Mouse (Mus musculus) stomach, embryonic 14.5 days (tissue): ENCODE measurements at regions not wholly inside any gene's neighbourhood (a gene's known extent, or its start where the extent isn't known, plus 50 kb on each side); places are given as distances from the start of the nearest gene placed in this dataset.

Source experiments
- ATAC-seq: fragments of 200-750 bp; cut with Nextera tagmentation; 2 replicates; pipeline ENCODE4 v1.8.0; 2017; ENCODE audit warnings: low read depth, moderate TSS enrichment; ENCODE audit not compliant: insufficient number of reproducible peaks, insufficient read depth, low FRiP score
- H3K27ac ChIP-seq: fragments of 300-500 bp; sonication (generic); 2 replicates; pipeline ENCODE4 v1.5.1; 2014; ENCODE audit warnings: mild to moderate bottlenecking, low read length, moderate library complexity, mixed read lengths
- H3K27me3 ChIP-seq: fragments of 300-500 bp; sonication (generic); 2 replicates; pipeline ENCODE4 v1.6.1; 2014; ENCODE audit warnings: low read length, control low read depth, mixed read lengths; ENCODE audit not compliant: control insufficient read depth, insufficient read depth
- H3K36me3 ChIP-seq: fragments of 300-500 bp; sonication (generic); 2 replicates; pipeline ENCODE4 v1.6.1; 2014; ENCODE audit warnings: mild to moderate bottlenecking, control low read depth, low read length, moderate library complexity, mixed read lengths; ENCODE audit not compliant: control insufficient read depth, insufficient read depth
- H3K4me1 ChIP-seq: fragments of 300-500 bp; sonication (generic); 2 replicates; pipeline ENCODE4 v1.6.1; 2014; ENCODE audit warnings: low read length, control low read depth, mixed read lengths; ENCODE audit not compliant: control insufficient read depth, insufficient read depth
- H3K4me2 ChIP-seq: fragments of 300-500 bp; sonication (generic); replicated peaks from 2 replicates; pipeline ENCODE4 v1.6.1; 2014; ENCODE audit warnings: low read depth, low read length, control low read depth
- H3K4me3 ChIP-seq: fragments of 300-500 bp; sonication (generic); 2 replicates; pipeline ENCODE4 v1.5.1; 2014; ENCODE audit warnings: low read depth, low read length, control low read depth
- H3K9ac ChIP-seq: fragments of 300-500 bp; sonication (generic); replicated peaks from 2 replicates; pipeline ENCODE4 v1.6.1; 2014; ENCODE audit warnings: low read depth, mild to moderate bottlenecking, control low read depth, low read length, moderate library complexity, mixed read lengths
- H3K9me3 ChIP-seq: fragments of 300-500 bp; sonication (generic); 2 replicates; pipeline ENCODE4 v1.6.1; 2016; ENCODE audit warnings: low read depth, low read length, control low read depth; ENCODE audit not compliant: control insufficient read depth
- WGBS: fragments of 180-500 bp; shearing (Covaris S2); extraction: QIAGEN DNeasy Blood & Tissue Kit; methylation state at CpG from one replicate; pipeline ENCODE4 v1.1.7; 2014; 5-methylcytosine and 5-hydroxymethylcytosine counted together

DNA sequence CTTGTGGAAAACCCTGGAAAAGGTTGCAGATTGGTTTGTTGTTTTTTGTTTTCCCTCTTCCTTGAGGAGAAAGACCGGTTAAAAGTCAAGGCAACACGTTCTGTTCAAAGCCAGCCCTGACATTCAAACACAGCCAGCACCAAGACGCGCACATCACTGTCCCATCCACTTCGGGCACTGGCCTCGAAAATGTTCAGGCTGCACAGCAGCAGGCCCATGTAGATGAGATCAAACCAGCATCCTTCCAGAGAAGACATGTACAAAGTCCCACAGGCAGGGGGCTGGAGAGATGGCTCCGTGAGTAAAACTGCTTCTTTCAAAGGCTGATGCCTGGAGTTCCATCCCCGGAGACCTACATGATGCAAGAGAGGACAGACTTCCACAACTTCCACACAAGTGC is 68.4 kb upstream of the Ak4 start:
- H3K36me3 ChIP-seq: peaks cover 4% of the 10 kb centered on the region; the same call in 1 of the 2 replicates
- no peak for ATAC-seq
- no peaks in the 10 kb centered on the region for H3K9me3 ChIP-seq
- H3K27ac ChIP-seq: no peak overlapping the region
- WGBS: 89% methylated on average over 8 of the region's 8 CpGs
- no peak overlapping the region for H3K4me2 ChIP-seq
- no peak overlapping the region for H3K4me3 ChIP-seq
- H3K4me1 ChIP-seq: peaks cover 12% of the 10 kb centered on the region; the same call in 1 of the 2 replicates
- H3K27me3 ChIP-seq: no peaks in the 10 kb centered on the region
- no peak overlapping the region for H3K9ac ChIP-seq

GRCm38 (mm10) chr4:101350222-101350621 is 68.9 kb upstream of the Ak4 start:
- no peak overlapping the region for H3K27ac ChIP-seq
- 91% methylated on average over 3 of the region's 3 CpGs for WGBS

DNA sequence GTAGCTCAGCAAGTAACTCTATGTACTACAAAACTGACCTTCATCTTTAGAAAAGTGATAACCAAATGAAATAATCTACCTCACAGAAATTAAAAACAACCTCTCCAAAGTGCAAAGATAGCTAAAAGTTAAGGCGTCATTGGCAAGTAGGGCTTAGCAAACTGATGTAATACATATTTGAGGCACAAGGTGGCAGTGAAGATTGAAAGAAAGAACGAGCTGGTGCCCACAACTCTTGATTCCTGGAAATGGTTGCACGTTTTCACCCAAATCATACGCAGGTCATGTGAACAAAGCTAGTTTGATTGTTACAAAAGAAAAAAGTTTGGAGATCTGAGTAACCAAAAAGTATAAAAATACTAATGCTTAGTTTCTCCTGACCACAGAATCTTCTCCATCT is 69.7 kb upstream of the Ak4 start:
- peaks cover 4% of the 10 kb centered on the region; the same call in 1 of the 2 replicates for H3K36me3 ChIP-seq
- H3K9ac ChIP-seq: no peak overlapping the region
- peaks cover 4% of the 10 kb centered on the region; the same call in 1 of the 2 replicates for H3K4me1 ChIP-seq
- WGBS: 17% methylated on average over 4 of the region's 4 CpGs
- H3K4me3 ChIP-seq: no peak overlapping the region
- ATAC-seq: no peak
- no peak overlapping the region for H3K4me2 ChIP-seq
- H3K9me3 ChIP-seq: no peaks in the 10 kb centered on the region
- H3K27me3 ChIP-seq: no peaks in the 10 kb centered on the region
- H3K27ac ChIP-seq: no peak overlapping the region

More at GRCm38 (mm10) chr4:101350222-101350621, 68.9 kb upstream of the Ak4 start:
- no peak overlapping the region for H3K9ac ChIP-seq
- H3K36me3 ChIP-seq: peaks cover 4% of the 10 kb centered on the region; the same call in 1 of the 2 replicates
- H3K4me2 ChIP-seq: no peak overlapping the region
- peaks cover 12% of the 10 kb centered on the region; the same call in 1 of the 2 replicates for H3K4me1 ChIP-seq
- ATAC-seq: no peak
- no peak overlapping the region for H3K4me3 ChIP-seq
- H3K9me3 ChIP-seq: no peaks in the 10 kb centered on the region
- H3K27me3 ChIP-seq: no peaks in the 10 kb centered on the region

DNA sequence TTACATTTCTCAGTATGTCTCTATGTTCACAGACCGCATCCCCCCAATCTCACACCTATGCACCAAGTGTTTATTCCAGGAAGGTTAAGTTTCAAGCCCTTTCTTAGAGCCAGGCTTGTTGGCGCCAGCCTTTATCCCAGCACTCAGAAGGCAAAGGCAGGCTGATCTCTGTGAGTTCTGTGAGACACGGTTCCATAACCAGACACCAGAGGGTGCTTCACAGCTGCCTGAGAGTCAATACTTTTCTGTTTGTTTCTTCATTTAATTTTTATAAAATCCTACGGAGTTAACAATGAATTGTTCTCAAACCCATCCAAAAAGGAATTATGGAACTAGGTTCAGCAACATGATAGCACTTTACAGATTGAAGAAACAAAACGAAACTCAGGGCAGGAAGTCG is 71.8 kb upstream of the Ak4 start:
- Histone ChIP-seq H3K4me2 (no peak overlapping the region), H3K27ac (no peak overlapping the region), H3K9me3 (no peaks in the 10 kb centered on the region), H3K36me3 (peaks cover 4% of the 10 kb centered on the region; the same call in 1 of the 2 replicates), H3K4me1 (no peaks in the 10 kb centered on the region), H3K9ac (no peak overlapping the region), H3K27me3 (no peaks in the 10 kb centered on the region), H3K4me3 (no peak overlapping the region)
- ATAC-seq: no peak
- WGBS: 80% methylated on average over 6 of the region's 6 CpGs

- Histone ChIP-seq H3K27ac (no peak overlapping the region), H3K4me3 (no peak overlapping the region), H3K9me3 (no peaks in the 10 kb centered on the region), H3K4me2 (no peak overlapping the region), H3K9ac (no peak overlapping the region), H3K4me1 (no peaks in the 10 kb centered on the region), H3K27me3 (no peaks in the 10 kb centered on the region), H3K36me3 (peaks cover 4% of the 10 kb centered on the region; the same call in 1 of the 2 replicates)
- no peak for ATAC-seq
- WGBS: 92% methylated on average over 8 of the region's 8 CpGs
These were observed 76.9 kb upstream of the Ak4 start for GRCm38 (mm10) chr4:101342071-101342762.

GRCm38 (mm10) chr4:101340741-101341140 is 75.7 kb upstream of the Jak1 start:
- Histone ChIP-seq H3K4me3 (no peak overlapping the region), H3K9me3 (no peaks in the 10 kb centered on the region), H3K27me3 (no peaks in the 10 kb centered on the region), H3K36me3 (no peaks in the 10 kb centered on the region), H3K4me2 (no peak overlapping the region), H3K27ac (no peak overlapping the region), H3K4me1 (no peaks in the 10 kb centered on the region), H3K9ac (no peak overlapping the region)
- no peak for ATAC-seq

GRCm38 (mm10) chr4:101338211-101338610 is 73.1 kb upstream of the Jak1 start:
- Histone ChIP-seq H3K36me3 (no peaks in the 10 kb centered on the region), H3K27me3 (no peaks in the 10 kb centered on the region), H3K9ac (no peak overlapping the region), H3K4me1 (no peaks in the 10 kb centered on the region), H3K9me3 (no peaks in the 10 kb centered on the region), H3K4me2 (no peak overlapping the region), H3K4me3 (no peak overlapping the region), H3K27ac (no peak overlapping the region)
- no peak for ATAC-seq

GRCm38 (mm10) chr4:101336811-101337210 is 71.7 kb upstream of the Jak1 start:
- Histone ChIP-seq H3K36me3 (no peaks in the 10 kb centered on the region), H3K4me1 (no peaks in the 10 kb centered on the region)
- WGBS: 56% methylated on average over 4 of the region's 4 CpGs

DNA sequence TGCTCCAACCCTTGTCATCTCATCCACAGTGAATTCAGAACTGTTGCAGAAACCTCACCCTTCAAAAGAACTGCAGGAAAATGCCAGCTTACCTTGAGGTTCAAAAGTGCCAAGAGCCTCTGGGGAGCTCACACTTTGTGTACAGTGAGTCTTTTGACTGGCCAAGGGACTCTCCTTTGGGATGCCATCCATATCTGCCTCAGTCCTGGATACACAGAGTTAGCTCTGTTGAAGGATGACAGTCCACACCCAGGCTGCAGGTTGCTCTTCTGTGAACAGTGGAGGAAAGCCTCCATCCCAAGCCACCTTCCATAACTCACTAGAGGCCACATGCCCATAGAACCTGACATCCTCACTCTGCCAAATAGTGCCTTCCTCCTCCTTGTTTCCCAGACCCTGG is 71.3 kb upstream of the Jak1 start:
- no peak overlapping the region for H3K9ac ChIP-seq
- H3K9me3 ChIP-seq: no peaks in the 10 kb centered on the region

More at GRCm38 (mm10) chr4:101336811-101337210, 71.7 kb upstream of the Jak1 start:
- Histone ChIP-seq H3K4me2 (no peak overlapping the region), H3K9ac (no peak overlapping the region), H3K4me3 (no peak overlapping the region), H3K9me3 (no peaks in the 10 kb centered on the region), H3K27ac (no peak overlapping the region), H3K27me3 (no peaks in the 10 kb centered on the region)
- no peak for ATAC-seq

More for the DNA sequence above, 71.3 kb upstream of the Jak1 start:
- no peaks in the 10 kb centered on the region for H3K4me1 ChIP-seq
- H3K27ac ChIP-seq: no peak overlapping the region
- H3K27me3 ChIP-seq: no peaks in the 10 kb centered on the region
- H3K4me2 ChIP-seq: no peak overlapping the region
- ATAC-seq: no peak
- no peak overlapping the region for H3K4me3 ChIP-seq
- H3K36me3 ChIP-seq: no peaks in the 10 kb centered on the region
